Mouse (Mus musculus): ENCODE measurements at regions not wholly inside any gene's neighbourhood (a gene's known extent, or its start where the extent isn't known, plus 50 kb on each side); places are given as distances from the start of the nearest gene placed in this dataset.
A peak's percentile ranks its signal among the peaks of the same experiment; 100 is the strongest.
"Not testable (repeated sequence)": the region's sequence is repeated elsewhere in the genome, so short reads cannot be mapped to it uniquely, and the experiment has no call there.

DNA sequence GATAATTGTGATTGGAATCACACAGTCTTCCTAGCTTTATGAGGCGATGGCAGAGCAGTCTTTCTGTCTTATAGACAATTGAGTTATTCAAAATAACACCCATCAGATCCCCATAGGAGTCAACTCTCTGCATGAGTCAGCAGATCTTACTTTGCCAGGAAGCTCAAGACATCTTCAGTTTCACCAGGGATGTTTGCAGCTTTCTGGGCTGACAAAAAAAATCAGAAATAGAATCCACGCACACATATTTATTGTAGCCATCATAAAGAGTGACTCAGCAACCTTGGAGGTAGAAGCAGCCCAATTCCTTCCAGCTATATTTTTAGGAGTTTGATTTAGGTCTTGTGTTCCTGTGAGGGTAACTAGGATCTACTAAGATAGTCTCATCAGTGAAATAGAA, 122.8 kb upstream of the Ctso start:
- Histone ChIP-seq H3K9me3 (no peaks in the 10 kb centered on the region), H3K4me3 (no peak overlapping the region), H3K4me2 (replicated peaks) (no peak overlapping the region), H3K4me1 (no peaks in the 10 kb centered on the region), H3K27me3 (no peaks in the 10 kb centered on the region), H3K27ac (no peak overlapping the region), H3K36me3 (no peaks in the 10 kb centered on the region), H3K9ac (no peak overlapping the region)
- WGBS = 84% methylated on average over 2 of the region's 2 CpGs
- ATAC-seq (ENCODE audit: insufficient number of reproducible peaks, insufficient read depth, low FRiP score, low TSS enrichment) = no peak

DNA sequence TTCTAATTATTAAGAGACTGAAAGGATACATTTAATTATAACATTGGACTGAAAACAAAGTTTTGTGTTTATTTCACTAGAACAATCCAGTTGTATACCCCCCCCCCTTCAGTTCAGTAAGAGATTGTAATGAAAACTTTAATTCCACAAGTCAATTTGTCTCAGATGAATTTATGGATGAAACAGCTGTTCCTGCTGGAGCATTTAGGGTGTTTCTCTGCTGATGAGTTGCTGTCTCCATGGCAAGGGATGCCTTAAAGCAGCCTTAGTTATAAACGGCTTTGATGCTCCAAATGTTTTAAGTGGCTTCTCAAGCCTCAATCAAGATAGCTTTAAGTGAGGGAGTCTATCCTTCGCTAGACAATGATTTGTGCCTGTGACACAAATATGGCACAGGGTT, 112.1 kb upstream of the Ctso start:
- no peak for ATAC-seq (ENCODE audit: insufficient number of reproducible peaks, insufficient read depth, low FRiP score, low TSS enrichment)
- H3K27ac ChIP-seq = no peak overlapping the region
- no peaks in the 10 kb centered on the region for H3K4me1 ChIP-seq
- H3K4me3 ChIP-seq = no peak overlapping the region
- no peak overlapping the region for H3K4me2 ChIP-seq (replicated peaks)
- H3K36me3 ChIP-seq = no peaks in the 10 kb centered on the region
- 73% methylated on average over 2 of the region's 2 CpGs for WGBS
- no peaks in the 10 kb centered on the region for H3K27me3 ChIP-seq
- no peak overlapping the region for H3K9ac ChIP-seq
- no peaks in the 10 kb centered on the region for H3K9me3 ChIP-seq

DNA sequence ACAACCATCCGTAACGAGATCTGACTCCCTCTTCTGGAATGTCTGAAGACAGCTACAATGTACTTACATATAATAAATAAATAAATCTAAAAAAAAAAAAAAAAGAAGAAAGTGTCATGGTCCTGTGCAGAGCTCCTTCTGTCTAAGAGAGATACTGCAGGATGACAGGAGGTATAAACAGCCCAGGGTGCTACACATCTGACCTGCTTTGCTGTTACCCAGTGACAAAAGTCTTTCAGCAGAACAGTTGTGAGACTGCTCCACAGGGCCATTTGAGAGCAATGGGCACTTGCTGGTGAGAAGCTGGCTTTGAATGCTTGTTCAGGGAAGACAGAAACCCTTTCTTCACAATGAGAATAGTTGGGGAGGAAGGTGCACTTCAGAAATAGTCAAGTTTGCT, 102.9 kb upstream of the Ctso start:
- no peaks in the 10 kb centered on the region for H3K27me3 ChIP-seq
- no peak overlapping the region for H3K9ac ChIP-seq
- no peak overlapping the region for H3K27ac ChIP-seq
- no peaks in the 10 kb centered on the region for H3K4me1 ChIP-seq
- no peak for ATAC-seq (ENCODE audit: insufficient number of reproducible peaks, insufficient read depth, low FRiP score, low TSS enrichment)
- H3K4me3 ChIP-seq = no peak overlapping the region
- no peaks in the 10 kb centered on the region for H3K36me3 ChIP-seq
- no peaks in the 10 kb centered on the region for H3K9me3 ChIP-seq
- WGBS = 100% methylated on average over 1 of the region's 2 CpGs
- H3K4me2 ChIP-seq (replicated peaks) = no peak overlapping the region

DNA sequence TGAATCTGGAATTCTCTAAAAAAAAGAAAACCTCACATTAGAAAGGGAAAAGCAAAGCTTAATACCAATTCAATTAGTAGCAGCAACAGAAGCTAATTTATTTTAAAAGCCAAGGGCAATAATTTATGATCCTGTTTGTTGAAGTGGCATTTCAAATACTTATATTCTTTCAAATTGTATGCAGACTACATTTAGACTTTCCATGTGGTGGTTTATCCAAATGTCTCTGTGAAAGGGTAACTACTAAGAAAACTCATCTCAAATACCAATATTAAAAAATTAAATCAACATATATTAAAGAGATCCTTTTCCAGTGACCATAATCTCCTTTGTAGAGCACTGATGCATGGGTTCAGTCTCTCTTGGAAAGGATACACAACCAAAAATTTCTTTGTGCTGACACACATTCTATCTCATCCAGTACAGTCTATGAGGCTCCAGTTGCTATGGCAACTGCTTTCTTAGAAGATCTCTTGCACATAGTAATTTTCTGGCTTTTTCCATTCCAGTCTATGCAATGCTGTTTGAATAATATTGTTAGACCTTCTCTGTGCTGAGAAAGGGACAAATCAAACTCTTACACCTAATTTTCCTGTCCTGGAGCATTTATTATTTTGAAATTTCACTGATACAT, 102.3 kb upstream of the Ctso start:
- H3K4me1 ChIP-seq = no peaks in the 10 kb centered on the region
- no peak overlapping the region for H3K27ac ChIP-seq
- no peaks in the 10 kb centered on the region for H3K9me3 ChIP-seq
- no peak for ATAC-seq (ENCODE audit: insufficient number of reproducible peaks, insufficient read depth, low FRiP score, low TSS enrichment)
- no peak overlapping the region for H3K4me2 ChIP-seq (replicated peaks)
- H3K4me3 ChIP-seq = no peak overlapping the region
- no peaks in the 10 kb centered on the region for H3K27me3 ChIP-seq
- H3K36me3 ChIP-seq = no peaks in the 10 kb centered on the region
- no peak overlapping the region for H3K9ac ChIP-seq

DNA sequence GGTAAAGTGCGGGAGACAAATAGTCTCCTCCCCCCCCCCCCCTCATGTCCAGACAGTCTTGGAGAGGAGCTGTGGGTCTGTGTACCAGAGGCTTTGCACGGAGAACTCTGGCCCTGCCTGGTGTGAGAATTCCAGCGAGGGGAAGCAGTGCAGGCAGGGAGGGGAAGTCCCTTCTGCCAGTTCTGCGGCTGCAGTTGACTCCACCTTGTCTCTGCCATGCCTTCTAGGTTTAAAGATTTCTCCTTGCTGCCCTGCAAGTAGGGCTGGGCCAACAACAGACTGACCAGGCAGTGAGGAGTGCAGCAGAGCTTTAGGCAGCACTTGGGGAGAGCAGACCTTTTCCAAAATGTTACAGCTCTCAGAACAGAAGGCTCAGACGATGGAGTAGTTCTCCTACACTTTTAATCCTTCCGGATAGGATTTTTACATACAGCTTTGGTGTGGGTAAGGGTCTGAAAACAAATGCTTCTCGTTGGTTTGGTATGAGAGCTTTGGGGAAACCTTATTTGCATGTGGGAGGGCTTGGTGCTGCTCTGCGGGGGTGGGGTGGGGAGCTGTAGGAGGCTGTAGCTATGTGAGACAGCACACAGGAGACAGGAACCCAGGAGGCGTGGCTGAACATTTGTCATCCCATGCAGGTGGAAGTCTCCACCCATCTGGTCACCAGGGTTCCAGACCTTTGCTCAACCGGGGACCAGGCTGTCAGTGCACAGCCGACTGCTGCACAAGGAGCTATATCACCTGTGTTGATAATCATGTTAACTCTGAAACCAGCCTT, 96.8 kb upstream of the Ctso start:
- Histone ChIP-seq H3K4me1 (peaks cover 4% of the 10 kb centered on the region; the same call in 1 of the 2 replicates), H3K27ac (no peak overlapping the region), H3K36me3 (no peaks in the 10 kb centered on the region), H3K9ac (no peak overlapping the region), H3K4me3 (no peak overlapping the region), H3K9me3 (no peaks in the 10 kb centered on the region), H3K4me2 (replicated peaks) (peak overlapping the region; percentile 26), H3K27me3 (no peaks in the 10 kb centered on the region)
- WGBS = 9% methylated on average over 11 of the region's 11 CpGs
- ATAC-seq (ENCODE audit: insufficient number of reproducible peaks, insufficient read depth, low FRiP score, low TSS enrichment) = no peak

DNA sequence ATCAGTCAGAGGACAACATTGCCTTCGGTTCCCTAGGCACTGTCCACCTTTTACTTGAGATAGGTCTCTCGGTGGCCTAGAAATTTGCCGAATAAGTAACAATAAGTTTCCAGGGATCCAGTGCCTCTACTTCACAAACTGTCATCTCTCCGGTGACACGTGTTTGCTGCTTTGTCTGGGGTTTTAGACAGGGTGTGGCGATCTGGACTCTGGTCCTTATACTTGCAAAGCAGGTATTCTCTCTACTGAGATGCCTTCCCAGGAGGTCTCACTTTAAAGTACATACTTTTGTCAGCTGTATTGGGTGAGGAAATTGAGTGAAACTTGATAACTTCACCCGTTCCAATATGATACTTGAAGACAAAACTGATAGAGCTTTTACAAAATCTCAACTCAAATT, 95.9 kb upstream of the Ctso start:
- Histone ChIP-seq H3K9me3 (no peaks in the 10 kb centered on the region), H3K9ac (no peak overlapping the region), H3K36me3 (no peaks in the 10 kb centered on the region), H3K27ac (no peak overlapping the region), H3K4me2 (replicated peaks) (no peak overlapping the region), H3K4me3 (no peak overlapping the region), H3K27me3 (no peaks in the 10 kb centered on the region), H3K4me1 (peaks cover 4% of the 10 kb centered on the region; the same call in 1 of the 2 replicates)
- no peak for ATAC-seq (ENCODE audit: insufficient number of reproducible peaks, insufficient read depth, low FRiP score, low TSS enrichment)
- 82% methylated on average over 7 of the region's 7 CpGs for WGBS

DNA sequence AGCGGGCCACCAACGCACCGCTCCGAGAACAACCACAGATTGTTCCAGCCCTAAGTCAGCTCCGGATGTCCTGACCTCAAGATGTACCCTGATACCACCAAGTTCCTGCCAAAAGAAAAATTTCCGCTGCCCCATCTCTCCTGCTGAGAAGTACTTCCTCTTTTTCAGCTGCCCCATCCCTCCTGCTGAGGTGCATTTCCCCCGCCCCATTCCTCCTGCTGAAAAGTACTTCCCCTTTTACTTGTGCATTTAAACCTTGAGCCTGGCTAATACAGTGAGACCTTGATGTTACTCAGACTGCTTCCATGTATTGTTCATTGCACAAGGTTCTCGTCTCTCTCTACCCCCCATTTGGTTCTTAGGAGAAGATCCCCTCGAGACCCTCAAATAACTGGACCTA, 94.3 kb upstream of the Ctso start:
- H3K9ac ChIP-seq; H3K9me3 ChIP-seq; H3K4me1 ChIP-seq; H3K4me2 ChIP-seq (replicated peaks); H3K4me3 ChIP-seq; H3K27me3 ChIP-seq; H3K36me3 ChIP-seq; H3K27ac ChIP-seq; ATAC-seq (ENCODE audit: insufficient number of reproducible peaks, insufficient read depth, low FRiP score, low TSS enrichment): not testable (repeated sequence)
- 88% methylated on average over 9 of the region's 9 CpGs for WGBS

DNA sequence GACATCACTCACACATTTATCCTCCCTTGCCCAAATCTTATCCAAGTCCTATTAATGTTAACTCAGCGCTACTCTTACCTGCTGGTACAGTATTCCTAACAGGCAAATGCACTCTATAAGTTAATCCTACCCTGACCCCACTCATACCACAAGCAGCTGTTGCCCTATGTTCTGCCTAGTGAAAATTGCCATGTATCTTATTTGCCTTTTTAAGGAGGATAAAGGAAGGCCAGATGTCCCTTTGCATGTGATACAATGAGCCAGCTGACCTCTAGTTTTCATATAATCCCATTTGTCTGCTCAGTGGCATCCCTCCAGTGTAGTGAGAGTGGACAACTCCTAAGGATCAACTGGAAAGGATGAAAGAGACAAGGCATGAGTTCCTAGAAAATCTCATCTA, 67.9 kb upstream of the Ctso start:
- no peak for ATAC-seq (ENCODE audit: insufficient number of reproducible peaks, insufficient read depth, low FRiP score, low TSS enrichment)
- no peaks in the 10 kb centered on the region for H3K36me3 ChIP-seq
- H3K4me3 ChIP-seq = no peak overlapping the region
- H3K4me2 ChIP-seq (replicated peaks) = no peak overlapping the region
- H3K27me3 ChIP-seq = no peaks in the 10 kb centered on the region
- H3K4me1 ChIP-seq = no peaks in the 10 kb centered on the region
- H3K9ac ChIP-seq = no peak overlapping the region
- 82% methylated on average over 1 of the region's 1 CpGs for WGBS
- no peak overlapping the region for H3K27ac ChIP-seq
- H3K9me3 ChIP-seq = no peaks in the 10 kb centered on the region

All from embryonic facial prominence, embryonic 12.5 days (tissue).